Mouse (Mus musculus) stomach, postnatal 0 days (tissue): ENCODE data around the gene Dnajc27.

Experiments used
- CTCF ChIP-seq: IDR thresholded peaks from 2 replicates; pipeline ENCODE4 v1.5.1; 2016; ENCODE audit warnings: antibody characterized with exemption, low read depth, mild to moderate bottlenecking, moderate library complexity
- EP300 ChIP-seq: optimal IDR thresholded peaks from 2 replicates; pipeline ENCODE3; 2016; ENCODE audit warnings: antibody characterized with exemption

DNA sequence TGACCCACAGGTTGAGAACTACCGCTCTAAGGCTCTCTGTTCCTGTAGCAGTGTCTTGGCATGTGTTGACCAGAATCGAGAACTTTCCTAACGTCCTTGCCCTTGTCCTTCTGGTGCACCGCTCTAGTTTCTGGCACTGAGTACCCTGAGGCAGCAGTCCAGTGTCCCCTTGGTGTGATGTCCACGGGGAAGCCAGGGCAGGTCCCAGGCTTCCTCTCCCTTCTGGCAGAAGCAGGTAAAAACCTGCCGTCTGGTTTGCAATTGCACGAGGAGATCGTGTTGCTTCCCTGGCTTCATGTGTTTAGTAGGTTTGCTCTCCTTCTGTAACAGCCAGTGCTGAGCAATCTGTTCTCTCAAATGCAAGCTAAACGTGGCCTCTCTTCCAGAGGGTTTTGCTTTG, 10.7 kb upstream of the Dnajc27 start:
- TF ChIP-seq CTCF (no peak), EP300 (no peak)
